Mouse (Mus musculus): ENCODE data around the gene Klf13.

Gene Klf13

GRCm38 (mm10) chr7:63925413-63926360 is 13.0 kb downstream of the Klf13 start:
- peak; percentile 68 for DNase-seq (ENCODE audit: low spot score)

DNA sequence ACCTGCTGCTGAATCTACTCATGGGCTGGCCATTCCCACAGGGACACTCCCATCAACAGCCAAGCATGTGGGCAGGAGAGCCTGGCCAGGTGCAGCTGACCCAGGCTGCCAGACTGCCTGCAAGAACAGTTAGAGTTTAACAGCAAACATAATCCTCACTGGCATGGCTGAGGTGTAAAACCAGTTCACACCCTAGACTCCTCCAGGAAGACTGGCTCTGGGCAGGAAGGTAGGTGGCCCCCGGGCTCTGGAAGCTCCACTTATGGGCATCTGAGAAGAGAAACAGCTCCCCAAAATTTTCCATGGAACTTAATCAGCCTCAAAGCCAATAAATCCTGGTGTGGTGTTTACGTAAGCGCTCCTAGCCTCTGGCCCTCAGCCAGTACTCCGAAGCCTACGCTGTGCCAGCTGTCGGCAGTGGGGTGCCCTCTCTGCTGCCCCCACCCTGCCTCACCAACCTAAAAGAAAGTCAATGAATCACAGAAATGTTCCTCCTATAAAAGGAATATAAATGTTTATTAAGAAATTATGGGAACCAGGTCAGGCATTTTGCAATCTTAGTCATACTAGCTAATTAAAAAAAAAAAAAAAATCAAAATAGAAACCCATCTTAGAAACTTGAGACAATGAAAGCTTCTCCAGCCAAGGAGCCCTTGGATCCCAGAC is 13.8 kb downstream of the Klf13 start:
- no peak for DNase-seq (ENCODE audit: low spot score)

DNA sequence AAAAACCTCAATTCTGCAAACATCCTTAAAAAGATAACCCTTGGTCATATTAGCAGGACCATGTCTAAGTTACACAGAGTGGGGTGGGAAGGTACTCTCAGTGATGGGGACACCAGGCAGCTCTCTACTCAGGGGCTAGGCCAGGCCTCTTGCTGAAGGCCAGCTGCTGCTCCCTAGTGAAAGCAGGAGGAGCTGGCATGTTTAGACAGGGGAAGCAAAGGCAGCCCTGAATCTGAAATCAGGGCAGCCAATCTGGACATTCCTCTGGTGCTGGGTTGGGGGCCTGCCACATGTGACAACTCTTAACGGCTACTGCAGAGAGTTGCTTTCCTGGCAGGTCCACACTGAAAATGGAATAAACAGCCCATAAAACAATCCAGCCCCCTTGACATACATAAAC is 14.6 kb downstream of the Klf13 start:
- no peak for DNase-seq (ENCODE audit: low spot score)

GRCm38 (mm10) chr7:63922975-63923374 is 15.7 kb downstream of the Klf13 start:
- DNase-seq (ENCODE audit: low spot score), result no peak

DNA sequence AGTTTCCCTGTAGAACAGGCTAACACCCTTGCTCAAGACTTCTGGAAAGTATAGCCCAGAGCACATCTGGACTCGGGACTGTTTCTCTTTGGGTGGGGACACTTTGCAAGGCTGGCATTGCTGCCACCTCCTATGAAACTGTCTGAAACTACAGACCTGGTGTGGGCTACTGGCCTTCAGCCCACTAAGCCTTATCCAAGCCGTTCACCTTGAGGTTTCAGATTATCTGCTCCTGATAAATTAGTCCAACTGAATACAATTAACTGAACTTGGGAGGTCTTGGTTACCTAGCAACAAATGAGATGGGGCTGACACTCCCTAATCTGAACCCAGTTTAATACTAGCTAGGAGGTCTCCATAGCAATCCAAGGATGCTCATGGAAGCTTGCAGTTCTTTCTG is 16.1 kb downstream of the Klf13 start:
- no peak for DNase-seq (ENCODE audit: low spot score)

- DNase-seq (ENCODE audit: low spot score), result no peak
Measured at GRCm38 (mm10) chr7:63921909-63922562, 16.7 kb downstream of the Klf13 start.

DNA sequence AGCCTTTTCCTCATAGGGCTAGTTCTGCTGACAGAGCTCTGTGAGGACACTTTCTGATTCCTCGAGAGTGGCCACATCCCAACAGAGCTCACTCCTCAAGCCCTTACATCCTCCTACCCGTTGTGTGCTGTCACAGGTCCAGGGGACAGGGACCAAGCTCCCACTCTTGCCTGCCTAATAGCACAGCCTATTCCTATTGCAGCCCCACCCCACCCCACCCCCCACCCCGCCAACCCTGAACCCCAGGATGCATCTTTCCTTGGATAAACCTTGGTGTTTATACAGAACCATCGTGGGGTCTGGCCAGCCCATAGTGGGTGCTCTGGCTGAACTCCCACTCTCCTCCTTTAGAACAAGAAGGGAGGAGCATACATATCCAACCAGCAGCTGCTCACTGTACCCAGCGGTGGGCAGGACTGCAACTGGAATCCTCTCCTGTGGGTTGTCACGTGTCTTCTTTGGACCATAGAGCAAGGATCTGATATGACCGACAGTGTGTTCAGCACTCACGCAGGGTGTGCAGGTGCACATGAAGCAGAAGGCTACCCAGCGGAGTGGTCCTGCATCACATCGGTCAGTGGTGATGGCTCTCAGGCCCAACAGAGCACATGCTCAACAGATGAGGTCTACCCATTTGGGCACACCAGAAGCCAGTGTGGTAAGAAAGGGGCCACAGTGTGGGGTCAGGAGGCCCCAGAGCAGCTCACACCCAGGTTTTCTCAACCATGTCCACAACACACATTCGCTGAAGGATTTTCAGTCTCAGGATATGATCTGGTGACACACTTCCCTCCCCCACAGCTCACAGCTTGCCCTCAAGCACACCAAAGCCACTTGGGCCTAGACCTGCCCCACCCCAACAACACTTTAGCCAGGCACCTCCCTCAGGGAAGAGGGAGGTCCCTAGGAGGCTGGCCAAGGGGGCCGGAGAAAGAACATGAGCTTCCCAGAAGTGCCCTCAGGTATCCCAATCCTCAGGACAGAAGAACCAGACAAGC is 19.6 kb downstream of the Klf13 start:
- no peak for DNase-seq (ENCODE audit: low spot score)

DNA sequence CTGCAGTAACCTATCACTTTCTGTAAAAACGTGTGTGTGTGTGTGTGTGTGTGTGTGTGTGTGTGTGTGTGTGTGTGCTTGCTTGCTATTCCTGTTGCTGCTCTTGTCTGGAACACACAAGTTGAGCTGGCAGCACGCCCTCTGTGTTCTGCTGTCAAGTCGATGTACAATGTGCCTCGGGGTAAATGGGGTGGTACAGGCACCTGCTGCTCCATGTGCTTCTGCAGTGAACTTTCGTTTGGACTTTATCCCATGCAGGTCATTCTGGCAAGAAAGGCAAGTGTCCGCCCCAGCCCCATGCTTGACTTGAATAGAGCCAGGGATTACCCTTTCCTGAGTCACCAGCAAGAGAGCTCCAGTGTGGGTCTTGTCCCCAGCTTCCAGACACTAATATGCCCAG is 21.0 kb downstream of the Klf13 start:
- DNase-seq (ENCODE audit: low spot score), result peak; percentile 58

DNA sequence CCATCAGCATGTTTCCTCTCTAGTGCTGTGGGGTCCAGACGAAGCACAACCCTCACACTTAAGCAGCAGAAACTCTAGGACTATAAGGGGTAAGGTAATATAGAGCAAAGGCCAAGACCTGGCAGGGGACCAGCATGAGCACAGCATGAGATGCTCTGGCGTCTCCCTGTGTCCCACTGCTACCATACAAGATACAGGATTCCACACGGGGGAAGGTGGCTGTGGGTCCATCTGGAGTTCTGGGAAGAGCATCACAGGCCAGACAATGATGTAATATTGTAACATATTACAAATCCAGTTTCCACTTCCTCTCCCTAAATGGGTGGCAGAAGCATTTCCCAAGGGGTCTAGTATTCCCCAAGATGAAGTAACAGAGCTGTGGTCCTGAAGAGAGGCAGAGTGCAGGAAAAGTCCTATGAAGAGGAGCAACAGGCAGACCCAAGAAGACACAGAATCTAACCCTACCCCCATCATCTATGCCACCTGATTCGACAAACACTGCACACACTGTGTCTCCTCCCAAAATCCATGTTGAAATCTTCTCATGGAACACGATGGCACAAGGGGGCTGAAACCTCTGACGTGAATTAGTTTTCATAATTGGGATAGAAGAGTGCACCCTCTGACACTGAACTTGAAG is 22.3 kb downstream of the Klf13 start, which contains the start of gene E030018B13Rik:
Gene E030018B13Rik (plus strand): TSS at position 590 of the 640 bp plus-strand sequence.
- no peak for DNase-seq (ENCODE audit: low spot score)

DNA sequence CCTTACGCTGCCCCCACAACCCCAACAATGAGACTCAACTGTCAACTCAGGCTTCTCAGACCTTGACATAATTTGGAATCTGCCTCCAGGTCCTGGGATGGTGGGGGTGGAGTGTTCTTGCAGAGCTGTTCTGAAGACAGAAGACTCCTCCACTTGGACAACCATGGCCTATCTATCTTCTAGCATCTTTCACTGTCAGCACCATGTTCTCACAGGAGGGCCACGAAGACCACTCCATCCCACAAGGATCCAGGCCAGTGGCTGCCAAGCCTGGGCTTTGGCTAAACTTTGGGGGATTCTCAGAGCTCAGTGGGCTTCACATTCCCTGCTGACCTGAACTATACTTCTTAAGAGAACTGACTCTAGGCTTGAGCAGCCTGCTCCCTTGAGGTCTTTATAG is 23.8 kb downstream of the Klf13 start:
- no peak for DNase-seq (ENCODE audit: low spot score)

GRCm38 (mm10) chr7:63913724-63914692 is 24.7 kb downstream of the Klf13 start:
- DNase-seq (ENCODE audit: low spot score), result no peak

- no peak for DNase-seq (ENCODE audit: low spot score)
Measured at GRCm38 (mm10) chr7:63912924-63913723, 25.6 kb downstream of the Klf13 start.

DNA sequence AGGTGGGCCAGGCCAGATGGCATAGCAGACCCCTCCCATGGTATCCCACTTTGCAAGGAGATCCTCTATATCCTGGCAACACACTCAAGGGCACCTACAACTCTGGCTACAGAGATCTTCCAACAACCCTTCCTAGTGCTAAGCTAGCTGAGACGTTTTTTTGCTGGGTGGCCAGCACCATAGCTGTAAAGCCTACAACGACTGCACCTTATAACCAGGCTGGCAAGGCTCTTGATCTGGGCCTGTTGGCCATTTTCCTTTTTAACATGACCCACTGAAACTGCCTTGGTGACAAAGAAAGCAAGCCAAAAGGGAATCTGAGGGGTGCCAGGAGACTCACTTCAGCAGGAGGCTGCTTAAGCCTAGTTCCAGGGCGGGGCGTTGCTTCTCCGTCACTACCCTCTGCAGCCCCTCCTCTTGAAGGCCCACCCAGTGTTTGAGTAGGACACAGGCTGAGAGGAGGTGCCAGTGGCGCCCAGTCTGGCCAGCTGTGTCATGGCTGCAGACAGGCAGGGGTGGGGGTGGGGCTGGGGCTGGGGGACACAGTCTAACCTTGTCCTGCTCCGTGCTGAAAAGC is 26.4 kb downstream of the Klf13 start:
- DNase-seq (ENCODE audit: low spot score), result no peak

- DNase-seq (ENCODE audit: low spot score), result peak; percentile 77
Measured at GRCm38 (mm10) chr7:63911383-63912233, 27.1 kb downstream of the Klf13 start.

DNA sequence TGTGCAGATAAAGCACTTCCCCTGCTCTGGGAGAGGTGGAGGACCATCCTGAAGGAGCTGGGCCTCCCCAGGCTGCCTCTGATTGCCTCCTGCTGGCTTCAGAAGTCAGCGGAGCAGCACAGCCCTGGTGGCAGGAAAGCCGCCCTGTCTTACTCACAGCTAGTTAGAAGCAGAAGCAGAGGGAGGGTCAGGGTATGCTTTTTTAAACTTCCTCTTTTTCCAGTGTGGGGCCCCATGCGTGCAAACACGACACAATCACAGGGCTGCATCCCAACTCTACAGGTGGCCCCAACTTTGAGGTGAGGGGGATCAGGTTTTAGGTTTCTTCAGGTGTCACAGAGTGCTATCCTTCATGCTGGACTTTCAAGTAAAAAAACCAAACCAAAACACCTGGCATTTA is 27.8 kb downstream of the Klf13 start:
- no peak for DNase-seq (ENCODE audit: low spot score)

GRCm38 (mm10) chr7:63910225-63910624 is 28.5 kb downstream of the Klf13 start:
- DNase-seq (ENCODE audit: low spot score), result no peak

DNA sequence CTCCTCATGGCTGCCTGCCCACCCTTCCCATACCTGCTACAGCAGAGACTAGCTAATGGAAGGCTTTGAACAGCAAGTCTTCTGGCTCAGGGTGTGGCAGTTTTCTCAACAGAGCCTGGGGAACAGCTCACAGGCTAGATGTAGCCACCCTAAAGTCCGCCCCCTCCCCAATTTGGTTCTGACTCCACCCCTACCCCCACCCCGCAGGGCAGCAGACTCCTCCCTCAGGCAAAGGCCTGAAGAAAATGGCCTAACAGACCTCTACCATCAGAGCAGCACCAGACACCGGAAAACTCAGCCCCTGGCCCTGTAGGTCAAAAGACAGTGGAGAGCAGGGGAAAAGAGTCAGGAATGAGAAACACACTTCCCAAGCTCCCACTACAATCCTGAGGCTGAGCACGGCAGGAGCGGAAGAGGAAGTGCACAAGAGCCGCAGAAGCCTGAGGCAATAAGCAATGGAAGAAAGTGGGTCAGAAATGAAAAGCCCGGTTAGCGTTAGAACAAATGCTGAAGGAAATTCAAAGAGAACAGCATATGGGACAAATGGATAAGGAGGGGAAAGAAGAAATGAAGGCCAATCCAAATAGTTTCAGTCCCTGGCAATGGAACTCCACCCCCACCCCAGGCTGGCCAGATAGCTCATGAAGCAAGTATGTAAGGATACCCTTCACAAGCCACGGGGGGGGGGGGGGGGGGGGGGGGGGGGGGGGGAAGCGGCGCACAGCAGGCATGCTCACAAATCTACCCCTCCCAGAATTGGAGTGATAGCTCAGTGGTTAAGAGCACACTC is 30.0 kb downstream of the Klf13 start:
- no peak for DNase-seq (ENCODE audit: low spot score)
